Mouse (Mus musculus): ENCODE data around the gene Ndufs8. TPM values are rescaled to one million over a fixed set of nuclear protein-coding genes. Genes with fewer than 3 reads are reported as not detected.

Gene Ndufs8
- polyA plus RNA-seq, 1 experiment, result 288 TPM

DNA sequence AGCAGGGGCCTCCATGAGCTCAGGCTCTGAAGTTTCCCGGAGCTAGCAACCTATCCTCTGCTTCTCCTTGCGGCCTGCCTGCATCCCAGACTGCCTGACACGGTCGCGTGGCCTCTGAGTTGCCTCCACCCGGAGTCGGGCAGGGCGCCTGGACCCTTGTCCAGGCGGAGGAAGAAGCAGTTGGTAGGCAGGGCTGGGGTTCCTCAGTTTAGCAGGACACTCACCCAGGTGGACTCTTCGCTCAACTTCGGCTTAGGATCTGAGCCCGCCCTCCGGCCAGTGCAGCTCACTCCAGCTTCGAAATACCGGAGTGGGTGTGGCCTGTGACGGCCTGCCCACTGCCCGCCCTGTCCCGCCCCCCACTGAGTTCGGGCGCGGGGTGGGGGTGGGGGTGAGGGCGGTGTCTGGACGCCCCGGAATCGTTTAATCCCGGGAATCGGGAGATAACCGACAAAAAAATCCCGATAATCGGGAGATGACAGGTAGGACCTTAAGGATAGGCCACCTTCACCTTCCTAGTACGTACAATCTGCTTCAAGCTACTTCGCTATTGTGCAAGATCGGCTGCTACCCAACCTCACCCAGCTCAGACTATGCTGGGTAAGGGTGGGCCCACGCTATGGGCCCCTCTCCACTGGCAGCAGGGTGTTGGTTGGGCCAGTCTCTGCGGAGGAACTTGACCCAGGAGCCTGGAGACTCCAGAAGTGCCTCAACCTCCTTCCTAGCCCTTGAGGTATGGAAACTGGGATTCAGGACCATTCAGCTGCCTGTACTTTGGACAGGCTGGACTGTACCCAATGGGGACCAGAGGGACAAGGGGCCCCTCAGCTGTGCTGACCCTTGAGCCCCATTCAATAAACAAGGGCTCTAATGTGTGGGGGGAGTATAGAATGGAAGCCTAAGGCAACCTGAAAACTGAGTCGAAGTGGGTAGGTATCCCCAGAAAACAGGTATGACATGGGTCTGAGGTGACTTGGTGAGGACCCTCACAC, 5.5 kb downstream of the Ndufs8 start, which contains the start of gene Tcirg1:
Tcirg1 (minus strand) TSS at position 339 of the 992 bp plus-strand sequence.
- Histone ChIP-seq H3K4me3 (ENCODE audit: insufficient read depth, low read length) (peak within 1 kb of the TSS; percentile 54), H3K27ac (ENCODE audit: insufficient read depth, low read length) (no peak within 1 kb of the TSS), H3K4me1 (ENCODE audit: control insufficient read depth, insufficient read depth, low read length) (peaks cover 10% of the 10 kb centered on the region; the same call in 1 of the 2 replicates)
- TF ChIP-seq CTCF (IDR thresholded peaks at IDR 0.05; ENCODE audit: extremely low read depth, insufficient read depth, low read length), result no peak
- TF ChIP-seq POLR2A (IDR thresholded peaks at IDR 0.05; ENCODE audit: extremely low read depth, insufficient read depth, low read length), result peak; percentile 62; the same call in 1 of the 2 replicates

DNA sequence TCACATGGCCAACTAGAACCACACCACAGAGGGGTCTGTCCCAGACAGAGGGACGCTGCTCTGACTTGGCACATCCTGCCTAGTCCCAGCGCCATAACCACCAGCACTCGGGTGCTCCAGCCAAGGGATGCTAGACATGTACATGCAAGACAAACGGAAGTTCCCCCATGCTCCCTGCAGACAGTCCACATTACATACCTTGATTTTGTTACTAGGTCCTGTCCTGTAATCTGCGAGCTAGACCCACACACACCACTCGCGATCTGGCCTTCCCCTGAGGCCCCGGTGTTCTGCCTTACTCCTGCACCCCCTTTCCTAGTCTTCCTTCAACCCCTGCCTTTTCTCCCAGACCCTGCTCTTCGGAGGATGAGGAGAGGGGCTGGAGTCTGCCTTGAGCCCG, 6.2 kb downstream of the Ndufs8 start:
- Histone ChIP-seq H3K4me1 (ENCODE audit: control insufficient read depth, insufficient read depth, low read length) (peaks cover 6% of the 10 kb centered on the region; the same call in 1 of the 2 replicates), H3K27ac (ENCODE audit: insufficient read depth, low read length) (no peak overlapping the region), H3K4me3 (ENCODE audit: insufficient read depth, low read length) (peak overlapping the region; percentile 54)
- TF ChIP-seq POLR2A (IDR thresholded peaks at IDR 0.05; ENCODE audit: extremely low read depth, insufficient read depth, low read length) (no peak), CTCF (IDR thresholded peaks at IDR 0.05; ENCODE audit: extremely low read depth, insufficient read depth, low read length) (no peak)

DNA sequence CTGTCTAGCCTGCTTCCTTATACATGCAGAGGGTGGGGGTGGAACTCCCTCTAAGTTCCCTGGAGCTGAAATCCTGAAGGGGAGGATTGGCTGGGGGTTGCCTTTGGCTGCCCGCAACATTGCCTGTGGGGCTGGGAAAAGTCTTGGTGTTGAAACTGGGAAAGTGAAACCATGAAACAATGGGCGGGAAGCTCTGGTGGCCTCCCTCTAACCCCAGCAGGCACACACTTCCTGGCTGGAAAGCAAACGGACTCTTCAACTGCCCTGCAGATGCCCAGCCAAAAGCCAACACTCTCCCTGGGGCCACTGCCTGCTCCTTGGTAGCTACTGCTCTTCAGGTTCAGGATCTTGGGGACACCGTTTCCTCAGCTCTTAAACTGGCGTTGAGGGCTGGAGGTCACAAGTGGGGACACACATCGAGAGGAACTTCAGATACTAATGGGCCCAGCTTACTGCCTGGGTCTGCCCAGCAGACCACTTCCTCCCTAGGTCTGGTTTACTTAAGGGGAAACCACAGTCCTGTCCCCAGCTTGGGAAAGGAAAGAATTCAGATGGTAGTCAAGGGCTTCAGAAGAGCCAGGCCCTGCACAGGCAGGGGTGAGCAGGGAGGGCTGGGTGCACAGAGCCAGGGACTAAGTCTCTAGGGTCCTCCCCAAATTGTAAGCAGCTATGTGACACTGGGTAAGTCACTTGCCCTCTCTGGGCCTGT, 7.2 kb downstream of the Ndufs8 start:
- TF ChIP-seq POLR2A (IDR thresholded peaks at IDR 0.05; ENCODE audit: extremely low read depth, insufficient read depth, low read length), result no peak
- TF ChIP-seq CTCF (IDR thresholded peaks at IDR 0.05; ENCODE audit: extremely low read depth, insufficient read depth, low read length), result no peak
- Histone ChIP-seq H3K27ac (ENCODE audit: insufficient read depth, low read length) (peak overlapping the region; percentile 94), H3K4me1 (ENCODE audit: control insufficient read depth, insufficient read depth, low read length) (peaks cover 6% of the 10 kb centered on the region; the same call in 1 of the 2 replicates), H3K4me3 (ENCODE audit: insufficient read depth, low read length) (0 out of 2 replicates have a peak overlapping the region, but pooled peaks have one; percentile 19)

DNA sequence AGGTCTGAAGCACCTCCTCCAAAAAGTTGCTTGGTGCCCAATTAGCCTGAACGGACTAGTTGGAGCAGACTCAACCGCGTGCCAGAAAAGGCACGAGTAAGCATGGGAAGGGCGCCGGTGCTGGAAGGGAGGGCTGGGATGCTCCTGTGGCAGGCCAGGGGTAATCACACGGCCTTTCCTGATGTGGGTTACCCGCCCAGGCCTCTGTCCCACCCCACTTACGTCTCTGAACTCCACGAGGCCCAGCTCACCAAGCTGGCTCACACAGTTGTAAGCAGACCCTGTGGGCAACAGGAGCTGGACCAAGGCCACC, 8.3 kb downstream of the Ndufs8 start:
- Histone ChIP-seq H3K4me3 (ENCODE audit: insufficient read depth, low read length) (no peak overlapping the region), H3K27ac (ENCODE audit: insufficient read depth, low read length) (no peak overlapping the region), H3K4me1 (ENCODE audit: control insufficient read depth, insufficient read depth, low read length) (peaks cover 6% of the 10 kb centered on the region; the same call in 1 of the 2 replicates)
- no peak for TF ChIP-seq CTCF (IDR thresholded peaks at IDR 0.05; ENCODE audit: extremely low read depth, insufficient read depth, low read length)
- TF ChIP-seq POLR2A (IDR thresholded peaks at IDR 0.05; ENCODE audit: extremely low read depth, insufficient read depth, low read length), result no peak

DNA sequence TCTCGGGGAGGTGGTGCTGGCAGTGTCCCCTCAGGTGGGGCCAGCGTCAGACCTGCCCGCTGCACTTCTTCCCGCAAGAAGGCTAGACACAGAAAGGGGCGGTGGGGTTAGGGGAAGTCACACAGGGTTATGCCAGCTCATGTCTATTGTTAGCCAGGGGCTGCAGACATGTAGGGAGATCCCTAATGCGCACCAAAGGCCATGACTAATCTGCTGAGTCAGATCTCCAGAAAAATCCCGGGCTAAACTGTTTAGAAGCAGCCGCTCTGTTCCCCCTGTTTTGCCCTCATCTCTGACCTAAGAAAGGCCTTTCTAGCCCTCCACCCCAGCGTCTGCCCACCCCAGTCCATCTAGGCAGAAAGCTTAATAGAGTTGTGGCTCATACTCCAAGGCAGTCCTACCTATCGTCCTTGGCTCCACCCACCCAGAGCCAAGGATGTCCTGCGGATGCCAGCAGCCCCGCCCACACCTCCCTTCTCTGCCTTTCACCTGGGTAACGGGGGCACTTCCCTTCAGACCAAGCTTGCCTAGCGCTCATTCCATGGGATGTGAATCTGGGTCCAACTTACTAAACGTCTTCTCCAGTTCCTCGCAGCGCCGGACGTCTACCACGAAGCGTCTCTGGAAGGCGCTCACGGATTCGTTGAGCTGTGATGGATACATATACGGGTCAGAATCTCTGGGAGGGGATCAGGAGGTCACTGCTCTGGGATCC, 8.8 kb downstream of the Ndufs8 start:
- Histone ChIP-seq H3K4me3 (ENCODE audit: insufficient read depth, low read length) (no peak overlapping the region), H3K27ac (ENCODE audit: insufficient read depth, low read length) (no peak overlapping the region), H3K4me1 (ENCODE audit: control insufficient read depth, insufficient read depth, low read length) (peaks cover 6% of the 10 kb centered on the region; the same call in 1 of the 2 replicates)
- TF ChIP-seq CTCF (IDR thresholded peaks at IDR 0.05; ENCODE audit: extremely low read depth, insufficient read depth, low read length), result no peak
- TF ChIP-seq POLR2A (IDR thresholded peaks at IDR 0.05; ENCODE audit: extremely low read depth, insufficient read depth, low read length), result no peak

DNA sequence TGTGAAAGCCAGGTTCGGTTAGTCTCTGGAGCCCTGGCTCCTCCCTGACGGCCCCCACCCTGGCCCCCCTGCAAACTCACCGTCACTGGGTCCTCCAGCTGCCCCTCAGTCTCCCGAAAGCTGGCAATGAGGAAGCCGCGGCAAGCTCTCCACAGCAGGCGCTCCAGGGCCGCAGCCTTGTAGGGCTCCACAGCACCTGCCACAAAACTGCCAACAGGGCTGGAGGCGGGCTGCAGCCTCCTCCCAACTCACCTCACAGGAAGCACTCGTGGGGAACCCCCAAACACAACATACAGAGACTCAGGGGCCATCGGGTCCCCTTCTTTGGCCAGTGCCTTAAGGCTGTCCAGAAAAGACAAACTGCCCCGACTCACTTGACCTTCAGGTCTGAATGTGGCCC, 9.6 kb downstream of the Ndufs8 start:
- Histone ChIP-seq H3K4me1 (ENCODE audit: control insufficient read depth, insufficient read depth, low read length) (peaks cover 6% of the 10 kb centered on the region; the same call in 1 of the 2 replicates), H3K27ac (ENCODE audit: insufficient read depth, low read length) (no peak overlapping the region), H3K4me3 (ENCODE audit: insufficient read depth, low read length) (no peak overlapping the region)
- no peak for TF ChIP-seq CTCF (IDR thresholded peaks at IDR 0.05; ENCODE audit: extremely low read depth, insufficient read depth, low read length)
- no peak for TF ChIP-seq POLR2A (IDR thresholded peaks at IDR 0.05; ENCODE audit: extremely low read depth, insufficient read depth, low read length)

- TF ChIP-seq POLR2A (IDR thresholded peaks at IDR 0.05; ENCODE audit: extremely low read depth, insufficient read depth, low read length), result no peak
- no peak for TF ChIP-seq CTCF (IDR thresholded peaks at IDR 0.05; ENCODE audit: extremely low read depth, insufficient read depth, low read length)
- H3K4me3 ChIP-seq (ENCODE audit: insufficient read depth, low read length), result no peak overlapping the region
- H3K4me1 ChIP-seq (ENCODE audit: control insufficient read depth, insufficient read depth, low read length), result no peaks in the 10 kb centered on the region
- H3K27ac ChIP-seq (ENCODE audit: insufficient read depth, low read length), result no peak overlapping the region
These were observed 13.0 kb downstream of the Ndufs8 start for GRCm38 (mm10) chr19:3899618-3900017.

DNA sequence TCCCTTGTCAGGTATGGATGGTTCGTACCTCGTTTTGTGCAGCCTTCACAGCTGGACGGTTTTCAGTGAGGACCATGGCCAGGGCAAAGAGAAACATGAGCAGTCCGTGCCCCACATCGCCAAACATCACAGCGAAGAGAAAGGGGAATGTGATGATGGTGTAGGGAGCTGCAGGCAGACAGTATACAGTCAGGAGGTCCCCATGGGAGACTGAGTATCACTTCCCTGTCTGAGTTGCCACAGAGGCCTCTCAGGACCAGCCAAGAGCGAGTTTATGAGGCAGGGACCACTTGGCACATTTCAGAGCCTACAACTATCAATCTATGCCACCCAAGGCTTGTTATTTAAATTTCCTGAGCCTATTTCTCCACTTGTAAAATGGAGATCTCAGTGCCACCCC, 13.6 kb downstream of the Ndufs8 start:
- Histone ChIP-seq H3K4me3 (ENCODE audit: insufficient read depth, low read length) (no peak overlapping the region), H3K4me1 (ENCODE audit: control insufficient read depth, insufficient read depth, low read length) (no peaks in the 10 kb centered on the region), H3K27ac (ENCODE audit: insufficient read depth, low read length) (no peak overlapping the region)
- TF ChIP-seq POLR2A (IDR thresholded peaks at IDR 0.05; ENCODE audit: extremely low read depth, insufficient read depth, low read length) (no peak), CTCF (IDR thresholded peaks at IDR 0.05; ENCODE audit: extremely low read depth, insufficient read depth, low read length) (no peak)

DNA sequence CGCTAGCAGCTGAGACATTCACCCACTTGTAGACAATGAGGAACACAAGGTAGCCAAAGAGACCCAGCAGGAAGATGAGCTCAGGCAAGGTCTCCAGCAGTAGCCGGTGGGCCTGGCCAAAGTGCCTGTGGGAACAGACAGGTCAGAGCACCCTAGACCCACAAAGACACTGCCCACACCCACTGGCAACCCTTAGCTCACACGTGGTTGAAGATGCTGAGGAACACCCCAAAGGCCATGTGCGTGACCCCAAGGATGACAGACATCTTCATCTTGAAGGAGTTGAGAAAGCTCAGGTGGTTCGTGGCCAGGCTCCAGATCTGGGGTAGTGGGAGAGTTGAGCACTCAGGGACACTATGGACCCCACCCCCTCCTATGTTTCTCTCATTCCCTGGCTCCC, 15.0 kb downstream of the Ndufs8 start:
- TF ChIP-seq CTCF (IDR thresholded peaks at IDR 0.05; ENCODE audit: extremely low read depth, insufficient read depth, low read length) (no peak), POLR2A (IDR thresholded peaks at IDR 0.05; ENCODE audit: extremely low read depth, insufficient read depth, low read length) (no peak)
- Histone ChIP-seq H3K4me3 (ENCODE audit: insufficient read depth, low read length) (no peak overlapping the region), H3K4me1 (ENCODE audit: control insufficient read depth, insufficient read depth, low read length) (no peaks in the 10 kb centered on the region), H3K27ac (ENCODE audit: insufficient read depth, low read length) (no peak overlapping the region)
